Mouse (Mus musculus) megakaryocyte, adult 5-6 weeks (primary cell): ENCODE measurements around the gene BC067074. TPM values are rescaled to one million over a fixed set of nuclear protein-coding genes. Genes with fewer than 3 reads are reported as not detected.

Source experiments
- ATAC-seq: 2 replicates; pipeline ENCODE4 v1.8.0; 2016; ENCODE audit warnings: mild to moderate bottlenecking, inconsistent platforms; ENCODE audit not compliant: poor library complexity, severe bottlenecking
- total RNA-seq, 2 experiments: library from RNA; stranded (forward) in 1 of 2; stranded (reverse) in 1 of 2; fragments of 153-499, 151-499 nt in 1 of 2; fragments of 221-1000, 200-1000 nt in 1 of 2; gene quantifications; 2 replicates each; pipeline versions ENCODE4 v1.2.3 to v1.2.4; 2015 to 2017

Gene BC067074
- total RNA-seq, 2 experiments from 2014 or later, result 0.22 TPM

- ATAC-seq, result no peak
Measured at GRCm38 (mm10) chr13:113319588-113319987, 26.6 kb downstream of the BC067074 start.

GRCm38 (mm10) chr13:113321972-113322371, 29.0 kb downstream of the BC067074 start:
- ATAC-seq, result peak; percentile 74

DNA sequence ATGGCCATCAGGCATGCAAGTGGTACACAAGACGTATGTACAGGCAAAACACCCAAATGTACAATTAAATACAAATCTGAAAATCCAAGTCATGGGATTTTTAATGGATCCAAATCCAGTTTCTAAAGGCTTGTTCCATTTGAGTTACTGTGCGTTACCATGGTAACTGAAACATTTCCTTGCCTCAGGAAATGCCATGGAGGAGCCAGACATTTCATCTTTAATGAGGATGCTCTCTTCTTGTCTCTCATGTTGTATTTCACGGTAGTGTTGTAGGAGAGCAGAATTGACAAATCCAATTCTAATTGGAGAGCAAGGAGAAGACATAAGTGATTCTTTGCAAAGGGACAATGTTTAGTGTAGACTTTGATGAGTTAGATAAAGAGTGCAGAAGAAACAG, 31.3 kb downstream of the BC067074 start:
- ATAC-seq, result no peak

DNA sequence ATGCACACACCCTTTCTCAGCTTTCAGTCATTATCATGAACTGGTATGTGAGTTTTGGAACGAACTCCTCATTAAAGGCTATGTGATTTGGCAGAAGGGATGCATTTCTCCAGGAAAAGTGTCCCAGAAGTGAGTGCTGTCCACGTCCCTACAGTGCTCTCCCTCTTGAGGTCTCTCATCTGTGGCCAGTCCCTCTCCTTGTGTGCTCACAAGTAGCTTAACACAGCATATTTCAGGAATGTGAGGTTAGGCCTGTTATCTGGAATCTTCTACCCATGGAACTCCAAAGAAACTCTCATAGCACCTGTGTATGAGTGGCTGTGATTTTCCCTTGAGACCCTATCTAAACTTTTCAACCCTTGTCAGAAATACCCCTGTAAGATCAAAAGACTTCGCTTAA, 32.7 kb downstream of the BC067074 start:
- ATAC-seq, result no peak

- no peak for ATAC-seq
Measured at GRCm38 (mm10) chr13:113332256-113332655, 39.3 kb downstream of the BC067074 start.

- no peak for ATAC-seq
Measured at GRCm38 (mm10) chr13:113333374-113333773, 40.4 kb downstream of the BC067074 start.

DNA sequence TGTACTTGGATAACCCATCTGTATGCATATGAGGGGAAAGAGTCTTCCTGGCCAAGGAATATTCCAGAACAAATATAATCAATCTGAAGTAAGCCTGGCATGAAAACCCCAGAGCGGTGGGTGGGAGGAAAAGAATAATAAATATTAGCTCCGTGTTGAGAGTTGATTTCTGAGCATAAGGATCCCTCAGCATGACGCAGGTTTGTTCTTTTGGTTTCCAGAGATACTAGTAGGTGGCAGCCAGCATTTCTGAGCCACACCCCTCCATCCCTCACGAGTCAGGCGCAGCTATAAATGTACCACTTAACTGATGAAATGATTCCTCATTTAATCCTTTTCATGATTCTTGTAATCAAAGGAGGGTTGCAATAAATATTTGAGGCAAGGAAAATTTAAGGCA, 41.0 kb downstream of the BC067074 start:
- no peak for ATAC-seq

DNA sequence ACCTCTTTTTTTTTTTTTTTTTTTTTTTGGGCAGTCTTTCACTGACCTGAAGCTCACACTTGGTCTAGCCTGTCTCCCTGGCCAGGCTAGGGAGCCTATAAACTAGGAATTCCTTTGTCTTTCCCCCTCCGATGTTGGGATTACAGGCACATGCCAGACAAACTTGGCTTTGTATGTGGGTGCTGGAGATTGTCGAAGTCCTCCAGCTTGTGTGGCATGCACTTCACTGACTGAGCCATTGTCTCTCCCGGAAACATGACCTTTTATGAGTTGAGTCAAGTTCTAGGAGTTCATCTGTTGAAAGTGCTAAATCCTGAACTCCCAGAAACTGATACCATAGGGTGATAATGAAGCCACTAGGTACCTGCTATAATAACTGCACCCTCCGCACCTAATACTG, 41.8 kb downstream of the BC067074 start:
- ATAC-seq, result no peak

- ATAC-seq, result peak; percentile 64
Measured at GRCm38 (mm10) chr13:113337223-113337858, 44.4 kb downstream of the BC067074 start.

GRCm38 (mm10) chr13:113340644-113341043, 47.7 kb downstream of the BC067074 start:
- ATAC-seq, result peak; percentile 39; the same call in 1 of the 2 replicates

GRCm38 (mm10) chr13:113341161-113341560, 48.2 kb downstream of the BC067074 start:
- ATAC-seq, result no peak

DNA sequence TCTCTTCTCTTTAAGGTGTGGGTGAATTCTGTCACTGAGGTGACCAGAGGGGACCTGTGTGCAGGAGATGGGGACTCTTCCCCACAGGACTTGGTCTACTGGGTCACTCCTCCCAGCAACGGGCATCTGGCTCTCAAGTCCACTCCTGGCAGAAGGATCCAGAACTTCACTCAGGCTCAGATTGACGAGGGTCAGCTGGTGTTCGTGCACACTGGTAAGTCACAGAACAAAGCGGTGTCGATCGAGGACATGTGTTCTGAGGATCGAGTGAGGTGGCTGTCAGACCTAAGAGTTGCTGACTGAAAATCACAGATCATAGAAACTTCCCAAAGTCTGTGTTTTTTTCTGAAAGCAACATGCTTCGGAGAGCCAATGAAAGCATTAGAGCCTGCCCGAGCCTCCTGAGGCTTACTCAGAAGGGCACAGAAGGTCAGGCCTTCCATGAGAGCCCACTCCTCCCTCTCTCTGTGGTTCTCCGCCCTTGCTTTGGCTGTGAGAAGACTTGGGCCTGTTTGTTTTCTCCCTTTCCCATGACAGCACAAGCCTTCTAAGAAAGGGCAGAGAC, 49.5 kb downstream of the BC067074 start:
- no peak for ATAC-seq

DNA sequence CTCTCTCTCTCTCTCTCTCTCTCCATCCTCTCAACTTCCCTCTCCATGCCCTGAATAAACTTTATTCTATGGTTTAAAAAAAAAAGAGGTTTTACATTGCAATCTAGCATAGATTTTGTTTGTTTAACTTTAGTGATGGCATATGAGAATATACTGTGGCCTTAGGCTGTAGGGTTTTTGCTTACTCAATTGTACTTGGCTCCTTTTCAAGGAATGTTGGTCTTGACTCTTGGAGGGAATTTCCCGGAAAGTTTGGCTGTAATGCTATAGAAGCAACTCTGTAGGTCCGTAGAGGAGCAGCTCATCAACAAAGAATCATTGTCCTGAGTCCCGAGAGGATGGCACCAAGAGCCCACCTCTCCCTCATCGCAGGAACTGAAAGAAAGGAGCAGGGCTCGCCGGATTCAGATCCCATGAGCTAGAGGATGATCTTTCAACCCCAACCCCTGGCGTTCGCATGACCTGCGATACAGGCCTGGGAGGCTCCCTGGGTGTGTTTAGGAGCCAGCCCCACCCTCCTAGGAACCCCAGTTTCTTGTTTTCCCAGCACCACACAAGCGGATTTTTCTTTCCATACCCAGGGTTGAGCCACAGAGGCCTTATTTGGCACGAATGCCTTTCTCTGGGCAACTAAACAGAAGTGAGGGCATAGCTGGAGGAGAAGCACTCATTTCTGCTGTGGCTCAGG, 57.9 kb downstream of the BC067074 start:
- ATAC-seq, result no peak

DNA sequence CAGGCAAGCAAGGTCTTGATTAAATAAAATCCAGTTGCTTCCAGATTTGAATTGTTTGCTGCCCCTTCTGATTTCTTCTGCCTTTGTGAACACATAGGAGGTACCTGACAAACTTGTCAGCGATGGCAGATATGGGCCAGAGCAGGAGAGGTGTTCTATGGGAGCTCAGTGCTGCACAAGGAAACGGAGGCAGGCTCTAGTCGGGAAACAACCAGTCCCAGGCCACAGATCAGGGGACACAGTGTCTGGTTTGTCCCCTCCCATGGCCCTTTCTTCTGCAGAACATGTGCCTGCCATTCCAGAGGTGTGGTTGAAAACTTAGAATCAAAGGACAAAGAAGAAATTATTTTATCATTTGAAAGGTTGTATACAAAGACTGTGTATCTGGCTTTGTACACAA, 60.6 kb downstream of the BC067074 start:
- no peak for ATAC-seq

- ATAC-seq, result no peak
Measured at GRCm38 (mm10) chr13:113353955-113354354, 61.0 kb downstream of the BC067074 start.

- ATAC-seq, result no peak
Measured at GRCm38 (mm10) chr13:113355022-113355421, 62.1 kb downstream of the BC067074 start.

- ATAC-seq, result no peak
Measured at GRCm38 (mm10) chr13:113357438-113358144, 64.6 kb downstream of the BC067074 start.

GRCm38 (mm10) chr13:113359676-113360075, 66.7 kb downstream of the BC067074 start:
- ATAC-seq, result no peak

DNA sequence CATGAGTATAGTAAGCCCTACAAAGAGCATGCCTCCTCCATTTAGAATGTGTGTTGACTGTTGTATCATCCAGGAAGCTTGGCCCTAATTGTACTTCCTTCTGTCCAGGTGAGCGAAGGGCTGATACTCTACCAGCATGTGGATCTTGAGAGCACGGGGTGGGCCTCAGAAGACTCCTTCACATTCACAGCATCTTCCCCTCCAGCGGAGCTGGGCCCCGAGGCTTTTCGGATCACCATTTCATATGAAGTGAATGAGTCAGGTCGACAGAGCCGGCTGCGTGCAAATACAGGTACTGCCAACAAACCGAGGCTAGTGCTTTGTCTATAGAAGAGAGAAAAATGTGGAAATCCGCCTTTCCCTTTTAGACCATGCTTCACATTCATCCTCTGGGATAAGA, 73.0 kb downstream of the BC067074 start:
- no peak for ATAC-seq

GRCm38 (mm10) chr13:113368931-113369579, 76.1 kb downstream of the BC067074 start:
- ATAC-seq, result no peak

DNA sequence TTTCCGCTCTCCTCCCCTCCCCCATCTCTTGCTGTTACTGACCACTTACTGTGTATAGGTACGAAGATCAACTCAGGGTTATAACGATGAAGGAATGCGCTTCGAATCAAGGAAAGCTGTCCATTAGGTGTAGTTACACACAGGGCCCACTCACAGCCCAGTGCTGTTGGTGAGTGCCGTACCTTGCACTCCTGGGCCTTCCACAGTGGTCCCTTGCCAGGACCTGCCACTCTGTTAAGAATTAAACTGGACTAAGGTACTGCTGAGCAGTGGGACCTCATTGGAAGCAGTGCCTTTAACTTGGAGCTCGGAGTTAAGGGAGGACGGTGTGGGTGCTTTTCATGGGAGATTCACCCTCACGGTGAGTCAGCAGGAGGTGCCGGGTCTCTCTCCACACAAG, 76.7 kb downstream of the BC067074 start:
- no peak for ATAC-seq
